Mouse (Mus musculus) kidney, embryonic 14.5 days (tissue): ENCODE measurements around the gene Tead1. TPM values are rescaled to one million over a fixed set of nuclear protein-coding genes. Genes with fewer than 3 reads are reported as not detected.

ENCODE experiments used
- ATAC-seq: fragments of 200-750 bp; cut with Nextera tagmentation; 2 replicates; pipeline ENCODE4 v1.8.0; 2017; ENCODE audit warnings: moderate number of reproducible peaks, mild to moderate bottlenecking, moderate TSS enrichment, moderate library complexity; ENCODE audit not compliant: low FRiP score, low TSS enrichment
- H3K27ac ChIP-seq: fragments of 300-500 bp; sonication (generic); 2 replicates; pipeline ENCODE4 v1.5.1; 2014; ENCODE audit warnings: low read depth, mild to moderate bottlenecking, low read length, moderate library complexity, mixed read lengths
- H3K27me3 ChIP-seq: fragments of 300-500 bp; sonication (generic); 2 replicates; pipeline ENCODE4 v1.6.1; 2014; ENCODE audit warnings: mild to moderate bottlenecking, low read length; ENCODE audit not compliant: control insufficient read depth, insufficient read depth
- H3K36me3 ChIP-seq: fragments of 300-500 bp; sonication (generic); 2 replicates; pipeline ENCODE4 v1.6.1; 2014; ENCODE audit warnings: low read length, mixed read lengths; ENCODE audit not compliant: control insufficient read depth, insufficient read depth
- H3K4me1 ChIP-seq: fragments of 300-500 bp; sonication (generic); 2 replicates; pipeline ENCODE4 v1.6.1; 2014; ENCODE audit warnings: low read length, mixed read lengths; ENCODE audit not compliant: control insufficient read depth, insufficient read depth
- H3K4me2 ChIP-seq: fragments of 300-500 bp; sonication (generic); replicated peaks from 2 replicates; pipeline ENCODE4 v1.6.1; 2014; ENCODE audit warnings: low read depth, mild to moderate bottlenecking, low read length
- H3K4me3 ChIP-seq: fragments of 300-500 bp; sonication (generic); 2 replicates; pipeline ENCODE4 v1.5.1; 2014; ENCODE audit warnings: mild to moderate bottlenecking, low read length
- H3K9ac ChIP-seq: fragments of 300-500 bp; sonication (generic); 2 replicates; pipeline ENCODE4 v1.6.1; 2014; ENCODE audit warnings: low read depth, mild to moderate bottlenecking, low read length, moderate library complexity
- H3K9me3 ChIP-seq: fragments of 300-500 bp; sonication (generic); 2 replicates; pipeline ENCODE4 v1.6.1; 2016; ENCODE audit warnings: low read length; ENCODE audit not compliant: control insufficient read depth
- WGBS: fragments of 180-500 bp; shearing (Covaris S2); extraction: QIAGEN DNeasy Blood & Tissue Kit; methylation state at CpG from one replicate; pipeline ENCODE4 v1.1.7; 2014; 5-methylcytosine and 5-hydroxymethylcytosine counted together
- polyA plus RNA-seq: library from polyadenylated mRNA; unstranded; fragments of >200 nt; fragmentation: Nextera tagmentation; extraction: Ambion mirVana; gene quantifications from 2 replicates; pipeline ENCODE4 v1.2.1, GENCODE M21; 2014

Gene Tead1
- polyA plus RNA-seq, 1 experiment from 2014 or later = 30.1 TPM

- Histone ChIP-seq H3K27ac (no peak overlapping the region; the same call in 1 of the 2 replicates), H3K4me2 (no peak overlapping the region), H3K4me3 (no peak overlapping the region), H3K9ac (no peak overlapping the region), H3K27me3 (no peaks in the 10 kb centered on the region), H3K9me3 (no peaks in the 10 kb centered on the region), H3K4me1 (peaks cover 15% of the 10 kb centered on the region), H3K36me3 (no peaks in the 10 kb centered on the region)
- WGBS = 49% methylated on average over 5 of the region's 5 CpGs
- no peak for ATAC-seq
These were observed 19.3 kb upstream of the Tead1 start for GRCm38 (mm10) chr7:112659816-112660215.

GRCm38 (mm10) chr7:112660325-112660724 lies 18.8 kb upstream of the Tead1 start:
- 30% methylated on average over 1 of the region's 1 CpGs for WGBS
- Histone ChIP-seq H3K9ac (no peak overlapping the region), H3K36me3 (no peaks in the 10 kb centered on the region), H3K4me1 (peaks cover 15% of the 10 kb centered on the region), H3K27ac (no peak overlapping the region), H3K4me3 (no peak overlapping the region), H3K4me2 (no peak overlapping the region), H3K9me3 (no peaks in the 10 kb centered on the region), H3K27me3 (no peaks in the 10 kb centered on the region)
- no peak for ATAC-seq

GRCm38 (mm10) chr7:112662398-112663313 lies 16.5 kb upstream of the Tead1 start:
- no peaks in the 10 kb centered on the region for H3K9me3 ChIP-seq
- H3K27ac ChIP-seq = peak overlapping the region; percentile 83
- H3K4me1 ChIP-seq = peaks cover 15% of the 10 kb centered on the region
- H3K27me3 ChIP-seq = no peaks in the 10 kb centered on the region
- WGBS = 52% methylated on average over 12 of the region's 12 CpGs
- H3K9ac ChIP-seq = peak overlapping the region; percentile 23; the same call in 1 of the 2 replicates
- no peaks in the 10 kb centered on the region for H3K36me3 ChIP-seq
- no peak overlapping the region for H3K4me3 ChIP-seq
- ATAC-seq = peak; percentile 4; the same call in 1 of the 2 replicates
- H3K4me2 ChIP-seq = peak overlapping the region; percentile 21

- peak overlapping the region; percentile 83 for H3K27ac ChIP-seq
- no peaks in the 10 kb centered on the region for H3K9me3 ChIP-seq
- no peak overlapping the region for H3K4me3 ChIP-seq
- no peak overlapping the region for H3K9ac ChIP-seq
- H3K36me3 ChIP-seq = no peaks in the 10 kb centered on the region
- H3K4me2 ChIP-seq = peak overlapping the region; percentile 21
- 13% methylated on average over 6 of the region's 6 CpGs for WGBS
- ATAC-seq = peak; percentile 74
- no peaks in the 10 kb centered on the region for H3K27me3 ChIP-seq
- H3K4me1 ChIP-seq = peaks cover 15% of the 10 kb centered on the region
These were observed 15.7 kb upstream of the Tead1 start for GRCm38 (mm10) chr7:112663314-112663966.

GRCm38 (mm10) chr7:112669993-112670392 lies 9.1 kb upstream of the Tead1 start:
- no peak overlapping the region for H3K27ac ChIP-seq
- H3K9ac ChIP-seq = no peak overlapping the region
- H3K4me3 ChIP-seq = no peak overlapping the region

GRCm38 (mm10) chr7:112678418-112679170 lies 524 bp upstream of the Tead1 start:
- peaks cover 8% of the 10 kb centered on the region for H3K4me1 ChIP-seq
- H3K9me3 ChIP-seq = no peaks in the 10 kb centered on the region; the same call in 1 of the 2 replicates
- no peaks in the 10 kb centered on the region for H3K36me3 ChIP-seq
- peak overlapping the region; percentile 93 for H3K27ac ChIP-seq
- peak overlapping the region; percentile 98 for H3K9ac ChIP-seq
- H3K4me2 ChIP-seq = peak overlapping the region; percentile 81
- WGBS = under 1% methylated on average over 44 of the region's 44 CpGs
- ATAC-seq = peak; percentile 65
- H3K4me3 ChIP-seq = peak overlapping the region; percentile 70
- H3K27me3 ChIP-seq = no peaks in the 10 kb centered on the region

More at GRCm38 (mm10) chr7:112669993-112670392, 9.1 kb upstream of the Tead1 start:
- Histone ChIP-seq H3K9me3 (no peaks in the 10 kb centered on the region; the same call in 1 of the 2 replicates), H3K36me3 (no peaks in the 10 kb centered on the region), H3K27me3 (no peaks in the 10 kb centered on the region), H3K4me2 (no peak overlapping the region), H3K4me1 (no peaks in the 10 kb centered on the region)
- WGBS = 89% methylated on average over 2 of the region's 2 CpGs
- no peak for ATAC-seq

- no peaks in the 10 kb centered on the region for H3K36me3 ChIP-seq
- H3K27me3 ChIP-seq = no peaks in the 10 kb centered on the region
- H3K9me3 ChIP-seq = no peaks in the 10 kb centered on the region; the same call in 1 of the 2 replicates
- H3K27ac ChIP-seq = peak overlapping the region; percentile 92
- peak overlapping the region; percentile 81 for H3K4me2 ChIP-seq
- H3K9ac ChIP-seq = peak overlapping the region; percentile 98
- ATAC-seq = peak; percentile 73
- peaks cover 12% of the 10 kb centered on the region for H3K4me1 ChIP-seq
- peak overlapping the region; percentile 70 for H3K4me3 ChIP-seq
- WGBS = under 1% methylated on average over 78 of the region's 95 CpGs
These were observed 561 bp downstream of the Tead1 start for GRCm38 (mm10) chr7:112679513-112680245.
